Mouse (Mus musculus): ENCODE results near the gene Serpinb5. TPM values are rescaled to one million over a fixed set of nuclear protein-coding genes. Genes with fewer than 3 reads are reported as not detected.

Serpinb5 gene
- total and polyA plus RNA-seq, 3 experiments, result not detected

DNA sequence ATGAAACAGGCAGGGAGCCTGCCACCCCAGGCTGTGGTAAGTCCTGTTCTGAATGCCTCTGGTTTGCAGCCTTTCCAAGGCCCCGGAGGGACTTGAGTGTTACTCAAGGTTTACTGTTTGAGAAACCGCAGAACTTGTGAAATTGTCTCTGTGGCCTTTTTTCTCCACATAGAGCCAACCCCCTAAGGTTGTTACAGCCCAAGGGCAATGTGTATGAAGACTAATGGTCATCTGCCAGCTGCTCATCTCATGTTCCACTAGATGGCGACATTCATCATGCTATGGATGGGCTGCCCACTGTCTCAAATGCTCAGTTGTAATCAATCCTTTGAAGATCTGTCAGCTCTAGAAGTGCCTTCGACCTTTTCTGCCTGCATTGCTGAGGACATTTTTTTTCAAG, 40.4 kb downstream of the Serpinb5 start:
- in situ Hi-C loops (cut with MboI; ENCODE audit: low pct_ligation_motif_present, low pct_unique_long_range_greater_than_20kb, low sequenced_read_pairs) (no loop called here), dilution Hi-C loops (cut with MboI; ENCODE audit: extremely low pct_ligation_motif_present, extremely low pct_unique_long_range_greater_than_20kb, low sequenced_read_pairs) (no loop called here)
- Histone ChIP-seq H3K4me1 (ENCODE audit: control insufficient read depth in 1 of 2, insufficient read depth in 2 of 2) (no peaks in the 10 kb centered on the region), H3K4me3 (replicated peaks in 1 of 3; ENCODE audit: low read depth in 2 of 3, low read length in 2 of 3, poor library complexity in 1 of 3) (no peak overlapping the region), H3K36me3 (replicated peaks in 1 of 2; ENCODE audit: control insufficient read depth in 1 of 2, insufficient read depth in 1 of 2, low read length in 1 of 2) (no peaks in the 10 kb centered on the region), H3K4me2 (ENCODE audit: insufficient read depth, low read depth, poor library complexity, severe bottlenecking) (no peak overlapping the region), H3K79me2 (replicated peaks; ENCODE audit: control insufficient read depth, extremely low read depth, insufficient read depth, poor library complexity, severe bottlenecking) (no peaks in the 10 kb centered on the region), H3K27me3 (replicated peaks) (peaks cover 8% of the 10 kb centered on the region), H3K9ac (ENCODE audit: insufficient read depth, low read depth) (no peak overlapping the region), H3K9me3 (replicated peaks; ENCODE audit: low read length) (no peaks in the 10 kb centered on the region), H3K27ac (ENCODE audit: insufficient read depth, low read depth) (no peak overlapping the region)
- TF ChIP-seq RAD21 (IDR thresholded peaks at IDR 0.05; ENCODE audit: low read depth, low read length), result peak; percentile 83
- TF ChIP-seq HCFC1 (IDR thresholded peaks at IDR 0.05; ENCODE audit: low read depth, low read length), result no peak
- no peak for TF ChIP-seq ETS1 (conservative IDR thresholded peaks at IDR 0.05; ENCODE audit: low read depth, low read length)
- no peak for TF ChIP-seq ZC3H11A (IDR thresholded peaks at IDR 0.05; ENCODE audit: low read depth, low read length)
- TF ChIP-seq TBP (conservative IDR thresholded peaks at IDR 0.05; ENCODE audit: low read depth, low read length), result no peak
- no peak for TF ChIP-seq MEF2A (IDR thresholded peaks at IDR 0.05; ENCODE audit: borderline replicate concordance, low read depth, low read length)
- no peak for TF ChIP-seq IRF4 (IDR thresholded peaks at IDR 0.05; ENCODE audit: low read depth, low read length)
- TF ChIP-seq CTCF (conservative IDR thresholded peaks at IDR 0.05 in 1 of 2, IDR thresholded peaks at IDR 0.05 in 1 of 2; ENCODE audit: low read depth in 2 of 2, low read length in 2 of 2), result peak; percentile 67 to 87
- no peak for TF ChIP-seq NELFE (IDR thresholded peaks at IDR 0.05; ENCODE audit: low read depth, low read length)
- no peak for TF ChIP-seq USF2 (conservative IDR thresholded peaks at IDR 0.05; ENCODE audit: low read depth, low read length)
- TF ChIP-seq TCF12 (IDR thresholded peaks at IDR 0.05; ENCODE audit: low read depth, low read length), result no peak
- no peak for TF ChIP-seq MYC (IDR thresholded peaks at IDR 0.05; ENCODE audit: low read depth, low read length)
- no peak for TF ChIP-seq UBTF (IDR thresholded peaks at IDR 0.05; ENCODE audit: low read depth, low read length)
- TF ChIP-seq SIN3A (IDR thresholded peaks at IDR 0.05; ENCODE audit: low read length), result no peak
- no peak for TF ChIP-seq MAFK (IDR thresholded peaks at IDR 0.05; ENCODE audit: insufficient replicate concordance, low read length)
- no peak for TF ChIP-seq GABPA (IDR thresholded peaks at IDR 0.05; ENCODE audit: insufficient replicate concordance, low read depth, low read length)
- TF ChIP-seq CHD1 (IDR thresholded peaks at IDR 0.05; ENCODE audit: low read depth, low read length), result no peak
- TF ChIP-seq MAX (IDR thresholded peaks at IDR 0.05; ENCODE audit: low read length), result no peak
- TF ChIP-seq ELF1 (IDR thresholded peaks at IDR 0.05; ENCODE audit: low read depth, low read length), result no peak
- no peak for TF ChIP-seq ZNF384 (IDR thresholded peaks at IDR 0.05; ENCODE audit: low read depth, low read length)
- no peak for TF ChIP-seq E2F4 (IDR thresholded peaks at IDR 0.05; ENCODE audit: insufficient replicate concordance, low read depth, low read length)
- no peak for TF ChIP-seq RCOR1 (conservative IDR thresholded peaks at IDR 0.05; ENCODE audit: low read depth, low read length)
- no peak for TF ChIP-seq EP300 (IDR thresholded peaks at IDR 0.05; ENCODE audit: low read length)
- no peak for TF ChIP-seq MXI1 (IDR thresholded peaks at IDR 0.05; ENCODE audit: low read depth, low read length)
- peak; percentile 43 for TF ChIP-seq SMC3 (IDR thresholded peaks at IDR 0.05; ENCODE audit: low read depth, low read length)
- TF ChIP-seq CHD2 (IDR thresholded peaks at IDR 0.05; ENCODE audit: low read length), result no peak
- DNase-seq (ENCODE audit: extremely low read depth), result peak; percentile 53

All from CH12.LX (cell line).